Mouse (Mus musculus): ENCODE data around the gene Ints3.

Gene Ints3

DNA sequence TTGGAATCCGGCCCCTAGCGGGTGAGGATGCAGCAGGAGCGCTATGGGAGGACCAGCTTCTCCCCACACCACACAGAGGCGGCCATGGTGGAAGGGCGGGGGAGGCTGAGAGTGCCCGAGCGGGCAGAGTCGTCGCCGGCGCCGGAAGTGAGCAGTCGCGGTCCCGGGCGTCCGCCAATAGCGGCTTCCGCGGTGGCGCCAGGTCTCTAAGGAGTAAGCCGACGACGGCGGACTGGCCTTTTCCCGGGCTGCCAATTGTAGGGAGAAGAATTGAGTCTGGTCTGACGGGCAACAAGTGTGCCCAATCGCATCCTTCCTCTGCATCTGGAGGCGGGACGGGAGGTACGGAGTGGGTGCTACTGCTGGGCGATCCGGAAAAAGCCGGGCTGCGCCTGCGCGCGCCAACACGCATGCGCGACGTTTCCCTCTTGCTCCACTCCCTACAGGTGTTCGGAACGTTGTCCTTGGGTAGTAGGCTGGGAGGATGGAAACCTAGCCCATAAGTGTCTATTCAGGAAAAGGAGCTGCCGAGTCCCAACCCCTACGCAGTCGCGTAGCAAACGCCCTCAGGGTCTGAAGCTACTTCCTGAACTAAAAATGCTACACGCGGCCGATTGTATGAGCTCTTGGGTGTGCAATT lies at the start of gene Ints3:
TSS of gene Ints3 (minus strand) at position 242 of the 640 bp plus-strand sequence.
- under 1% methylated on average over 51 of the region's 52 CpGs for WGBS

DNA sequence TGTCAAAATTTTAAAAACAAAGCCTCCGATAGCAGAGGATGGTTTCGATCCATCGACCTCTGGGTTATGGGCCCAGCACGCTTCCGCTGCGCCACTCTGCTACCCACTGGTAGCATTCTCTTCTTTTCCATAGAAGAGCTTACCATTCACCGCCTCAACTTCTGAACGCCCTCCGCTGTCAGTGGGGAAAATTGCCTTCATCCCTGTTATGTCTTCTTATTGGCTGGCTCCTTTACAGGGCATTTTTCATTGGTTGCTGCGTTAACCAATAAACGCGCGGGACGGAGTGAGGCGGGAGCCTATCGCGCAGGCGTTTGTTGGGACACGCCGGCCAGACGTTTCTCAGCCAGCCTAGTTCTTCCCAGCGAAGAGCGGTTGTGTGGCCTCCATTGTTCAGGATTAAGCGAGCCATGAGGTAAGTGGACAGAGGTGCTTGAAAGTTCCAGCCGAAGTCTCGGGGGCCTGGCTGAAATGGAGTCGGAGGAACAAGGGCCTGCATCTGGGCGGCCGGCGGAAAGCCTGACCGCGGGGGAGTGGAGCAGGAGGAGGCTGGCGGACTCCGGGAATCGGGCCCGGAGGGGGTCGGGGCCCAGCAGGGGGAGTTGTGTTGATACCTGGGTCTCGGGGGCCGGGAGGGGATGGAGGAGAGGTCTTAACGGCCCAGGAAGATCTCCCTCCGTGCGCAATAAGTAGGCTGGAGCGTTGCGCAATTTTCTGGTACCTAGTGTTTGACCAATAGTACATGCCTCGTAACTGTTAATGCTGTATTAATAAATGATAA lies 42.6 kb upstream of the Ints3 start, which contains the start of gene Ilf2:
TSS of gene Ilf2 (plus strand) at position 296 of the 781 bp plus-strand sequence.
- WGBS: under 1% methylated on average over 45 of the region's 45 CpGs

DNA sequence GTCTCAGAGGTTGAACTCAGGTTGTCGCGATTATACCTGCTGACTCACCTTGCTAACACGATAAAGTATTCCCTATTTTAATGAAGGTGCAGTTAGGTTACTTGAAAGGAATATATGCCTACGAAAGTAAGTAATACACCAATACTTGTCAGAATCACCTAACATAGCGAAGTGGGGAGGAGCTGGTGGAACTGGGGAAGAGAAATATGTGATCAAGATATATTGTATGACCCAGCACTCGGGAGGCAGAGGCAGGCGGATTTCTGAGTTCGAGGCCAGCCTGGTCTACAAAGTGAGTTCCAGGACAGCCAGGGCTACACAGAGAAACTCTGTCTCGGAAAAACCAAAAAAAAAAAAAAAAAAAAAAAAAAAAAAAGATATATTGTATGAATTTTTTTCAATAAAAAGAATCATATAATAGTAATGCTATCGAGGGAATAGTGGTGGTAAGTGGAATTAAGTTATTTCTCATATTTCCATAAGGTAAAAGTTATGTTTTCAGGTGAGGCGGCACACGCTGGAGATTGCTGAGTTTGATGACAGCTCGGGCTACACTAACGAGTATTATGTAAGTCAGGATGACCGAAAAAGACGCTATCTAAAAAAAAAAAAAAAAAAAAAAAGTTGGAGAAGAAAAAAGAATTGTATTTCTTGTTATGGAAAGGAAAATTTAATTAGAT lies 41.9 kb upstream of the Ints3 start:
- WGBS: 32% methylated on average over 16 of the region's 16 CpGs

DNA sequence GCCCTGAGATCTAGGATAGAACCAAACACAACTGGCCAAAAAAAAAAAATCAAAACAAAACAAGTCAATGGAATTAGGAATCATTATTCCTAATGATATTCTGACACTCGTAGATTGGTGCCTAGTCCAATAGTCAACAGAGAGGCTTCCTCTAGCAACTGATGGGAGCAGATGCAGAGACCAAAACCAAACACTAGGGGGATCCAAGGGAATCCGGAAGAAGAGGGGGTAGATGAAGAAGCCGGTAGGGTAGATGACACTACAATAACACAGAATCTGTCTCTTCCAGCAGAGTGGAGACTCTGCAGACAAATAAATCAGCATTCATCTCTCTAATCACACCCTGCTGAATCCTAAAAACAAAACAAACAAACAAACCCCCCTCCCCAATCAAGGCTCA lies 38.8 kb upstream of the Ints3 start:
- WGBS: 17% methylated on average over 3 of the region's 3 CpGs

DNA sequence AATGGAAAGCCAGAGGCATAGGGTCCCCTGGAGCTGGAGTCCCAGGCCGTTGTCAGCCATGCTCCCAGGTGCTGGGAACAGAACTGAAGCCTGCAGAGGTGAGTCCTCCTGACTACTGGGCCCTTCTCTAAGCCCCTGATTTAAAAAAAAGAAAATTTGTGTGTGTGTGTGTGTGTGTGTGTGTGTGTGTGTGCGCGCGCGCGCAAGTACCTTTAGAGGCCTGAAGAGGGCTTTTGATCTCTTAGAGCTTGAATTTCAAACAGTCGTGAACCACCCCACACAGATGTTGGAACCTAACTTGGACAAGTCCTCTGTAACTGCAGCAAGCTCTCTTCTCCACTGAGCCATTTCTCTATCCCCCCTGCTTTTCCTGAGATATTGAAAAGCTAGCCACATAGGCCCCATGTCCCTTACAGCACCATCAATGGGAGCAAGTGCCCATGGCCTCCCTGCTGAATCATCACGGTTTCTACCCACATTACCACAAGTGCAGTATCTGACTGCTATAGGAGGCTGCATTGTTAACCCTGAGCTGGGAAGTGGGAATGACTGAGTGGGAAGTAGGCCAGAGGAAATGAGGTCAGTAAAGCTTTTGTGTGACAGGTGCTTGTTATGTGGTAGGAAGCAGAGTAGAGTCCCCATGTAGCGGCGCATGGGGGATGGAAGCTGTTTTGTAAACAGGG lies 34.3 kb upstream of the Ints3 start:
- WGBS: 94% methylated on average over 10 of the region's 10 CpGs

DNA sequence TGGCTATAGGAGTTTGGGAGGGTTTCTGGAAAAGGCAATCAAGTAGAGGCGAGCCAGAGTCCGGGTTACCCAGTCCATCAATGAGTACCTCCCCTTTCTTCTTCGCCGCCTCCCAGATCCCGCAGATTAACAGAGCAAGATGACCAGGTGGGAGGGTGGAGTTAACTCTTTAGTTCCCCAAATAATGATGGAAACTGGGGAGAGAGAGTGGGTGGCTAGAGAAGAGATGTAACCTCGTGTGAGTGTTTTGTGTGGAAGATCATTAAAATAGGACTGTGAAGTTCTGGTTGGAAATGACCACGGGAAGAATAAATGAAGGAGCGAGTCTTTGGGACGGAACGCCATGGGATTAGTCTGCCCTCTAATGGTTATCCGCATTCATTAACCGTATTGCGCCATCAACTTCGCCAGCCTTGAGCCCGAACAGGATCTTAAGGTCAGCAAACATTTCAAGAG lies 32.9 kb upstream of the Ints3 start:
- under 1% methylated on average over 15 of the region's 15 CpGs for WGBS

DNA sequence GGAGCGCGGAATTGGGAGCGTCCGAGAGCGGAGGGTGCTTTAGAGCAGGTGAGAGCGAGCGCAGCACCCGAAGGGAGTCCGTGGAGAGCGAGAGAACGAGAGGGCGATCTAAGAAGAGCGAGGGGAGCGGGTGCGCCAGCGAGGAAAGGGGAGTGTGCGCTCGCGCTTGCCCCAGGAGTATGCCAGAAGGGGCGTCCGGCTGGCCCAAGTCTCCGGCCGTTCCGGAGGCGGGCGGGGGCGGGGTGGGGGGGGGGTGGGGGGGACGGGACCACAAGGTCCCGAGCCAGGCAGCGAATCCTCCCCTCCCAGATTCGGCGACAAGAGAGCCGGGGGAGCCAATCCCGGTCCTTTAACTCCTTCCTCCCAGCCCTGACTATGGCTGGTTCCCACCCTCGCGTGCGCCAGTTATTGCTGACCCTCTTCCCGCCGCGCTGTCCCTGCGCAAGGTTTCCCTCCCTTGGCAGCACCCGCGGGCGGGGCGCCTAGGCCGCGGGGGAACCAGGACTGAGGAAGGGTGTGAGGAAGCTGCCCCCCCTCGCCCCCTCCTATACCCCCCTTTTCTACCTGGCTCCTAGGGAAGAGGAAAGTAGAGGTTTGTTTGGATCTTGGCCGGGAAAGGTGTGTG lies 32.4 kb upstream of the Ints3 start, which contains the start of gene Npr1:
TSS of gene Npr1 (minus strand) at position 181 of the 625 bp plus-strand sequence.
- under 1% methylated on average over 48 of the region's 49 CpGs for WGBS

DNA sequence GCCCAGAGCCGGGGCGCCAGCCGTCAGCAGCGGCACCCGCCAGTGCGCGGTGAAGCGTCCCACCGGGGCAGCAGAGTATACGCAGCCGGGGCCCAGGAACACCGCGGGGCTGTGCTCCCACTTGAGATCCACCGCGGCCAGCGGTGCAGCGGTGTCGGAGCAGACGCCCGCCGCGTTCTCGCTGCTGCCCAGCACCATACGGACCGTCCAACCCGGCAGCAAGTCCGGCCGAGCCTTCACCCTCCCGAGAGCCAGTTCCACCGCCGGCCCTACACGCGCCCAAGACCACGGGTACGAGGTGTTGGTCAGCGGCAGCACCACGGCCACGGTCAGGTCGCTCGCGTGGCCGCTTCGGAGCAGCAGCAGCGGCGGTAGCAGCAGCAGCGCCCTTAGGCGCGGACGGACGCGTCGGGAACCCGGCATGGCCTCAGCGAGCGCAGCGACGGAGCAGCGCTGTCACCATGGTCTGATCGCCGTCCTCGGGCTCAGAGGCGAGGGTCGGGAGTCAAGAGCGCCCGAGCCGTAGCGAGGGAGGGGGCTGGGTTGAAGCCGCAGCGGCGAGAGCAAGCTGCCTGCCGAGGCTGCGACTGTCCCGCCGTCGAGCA lies 31.8 kb upstream of the Ints3 start:
- 1% methylated on average over 75 of the region's 75 CpGs for WGBS

DNA sequence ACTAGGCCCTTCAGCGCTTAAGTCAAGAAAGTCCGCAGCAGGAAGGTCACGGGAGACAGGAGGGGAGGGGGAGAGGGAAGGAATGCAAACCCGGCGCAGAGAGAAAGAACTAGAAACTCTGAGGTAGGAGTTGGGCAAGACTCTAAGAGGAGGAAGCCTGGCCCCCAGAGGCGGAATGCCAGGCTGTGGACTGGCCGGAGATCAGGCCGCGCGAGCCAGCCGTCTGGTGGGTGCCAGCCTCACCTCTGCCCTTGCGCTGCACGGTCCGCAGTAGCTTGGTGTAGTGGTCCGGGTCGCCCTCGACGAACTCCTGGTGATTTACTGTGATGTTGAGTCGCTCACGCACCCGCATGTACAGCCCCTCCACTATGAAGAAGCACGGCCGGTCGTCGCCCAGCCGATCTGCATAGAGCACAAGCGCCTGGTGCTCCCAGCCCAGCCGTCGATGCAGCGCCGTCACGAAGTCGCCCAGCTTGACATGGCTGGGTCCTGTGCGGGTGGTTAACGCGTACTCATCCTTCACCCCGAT lies 31.2 kb upstream of the Ints3 start:
- 31% methylated on average over 37 of the region's 37 CpGs for WGBS

DNA sequence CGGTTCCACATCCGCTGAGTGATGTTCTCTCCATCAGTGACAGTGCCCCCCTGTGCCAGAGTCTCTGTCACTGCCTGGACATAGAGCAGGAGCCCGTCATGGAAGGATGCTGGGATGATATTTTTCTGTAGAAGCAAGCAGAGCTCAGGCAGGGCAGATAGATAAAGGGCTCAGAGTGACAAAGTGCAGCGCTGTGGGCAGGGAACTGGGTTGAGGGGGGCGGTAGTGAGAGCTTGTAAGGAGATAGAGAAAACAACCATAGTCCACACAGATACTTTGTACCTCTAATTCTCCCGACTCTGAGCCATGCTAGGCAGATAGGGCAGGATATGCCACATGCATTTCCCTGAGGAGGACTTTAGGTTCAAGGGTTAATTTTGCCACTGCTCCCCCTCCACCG lies 29.2 kb upstream of the Ints3 start:
- 60% methylated on average over 7 of the region's 7 CpGs for WGBS

DNA sequence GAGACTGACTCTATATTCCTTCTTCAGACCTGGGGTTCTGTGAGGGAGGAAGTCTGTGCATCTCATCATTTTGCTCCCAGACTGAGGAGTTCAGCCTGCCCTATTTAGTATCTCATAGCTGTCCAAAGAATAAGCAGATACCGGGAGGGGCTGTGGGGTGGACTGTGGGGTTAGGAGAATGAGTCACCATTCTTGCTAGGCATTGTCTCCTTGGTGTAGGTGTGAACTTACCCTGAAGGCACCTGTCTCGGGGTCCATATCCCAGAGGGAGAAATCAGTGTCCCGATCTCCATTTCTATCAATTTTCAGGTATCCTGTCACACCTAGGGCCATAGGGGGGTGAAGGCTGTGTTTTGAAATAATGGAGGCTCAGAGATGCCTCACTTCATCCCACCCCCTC lies 28.5 kb upstream of the Ints3 start:
- 91% methylated on average over 3 of the region's 3 CpGs for WGBS

DNA sequence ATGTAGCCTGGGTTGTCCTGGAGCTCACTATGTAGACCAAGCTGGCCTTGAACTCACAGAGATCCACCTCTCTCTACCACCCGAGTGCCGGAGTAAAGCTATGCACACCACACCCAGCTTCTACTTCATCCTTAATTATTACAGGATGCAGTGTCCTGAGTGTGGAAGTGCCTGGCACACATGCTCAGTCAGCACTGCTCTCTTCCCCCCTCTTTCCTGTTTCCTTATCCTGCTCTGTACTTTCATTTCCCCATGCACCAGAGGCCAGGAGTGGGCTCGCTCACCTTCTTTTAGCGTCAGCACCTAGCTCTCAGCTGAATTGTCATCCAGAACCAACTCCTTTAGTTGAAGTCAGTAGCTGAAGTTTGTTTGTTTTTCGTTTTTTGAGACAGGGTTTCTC lies 26.9 kb upstream of the Ints3 start:
- 79% methylated on average over 5 of the region's 5 CpGs for WGBS

DNA sequence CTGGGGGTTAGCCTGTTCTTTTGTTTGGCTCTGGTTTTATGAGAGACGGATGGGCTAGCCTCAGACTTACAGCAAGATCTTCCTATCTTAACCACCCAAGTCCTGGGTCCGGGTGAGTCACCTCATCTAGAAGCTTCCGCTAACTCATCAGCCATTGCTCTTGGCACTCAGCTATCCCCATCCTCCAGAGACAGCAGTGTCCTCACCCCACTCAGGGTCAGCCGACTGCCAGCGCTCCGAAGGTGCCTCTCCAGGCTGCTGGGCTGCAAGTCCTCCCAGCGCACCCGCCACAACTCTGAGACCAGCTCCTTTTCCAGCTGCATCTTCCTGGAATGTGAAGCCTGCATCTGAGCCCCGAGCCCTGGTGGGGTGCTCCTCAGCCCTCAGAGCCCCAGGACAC lies 26.3 kb upstream of the Ints3 start:
- 93% methylated on average over 9 of the region's 9 CpGs for WGBS

DNA sequence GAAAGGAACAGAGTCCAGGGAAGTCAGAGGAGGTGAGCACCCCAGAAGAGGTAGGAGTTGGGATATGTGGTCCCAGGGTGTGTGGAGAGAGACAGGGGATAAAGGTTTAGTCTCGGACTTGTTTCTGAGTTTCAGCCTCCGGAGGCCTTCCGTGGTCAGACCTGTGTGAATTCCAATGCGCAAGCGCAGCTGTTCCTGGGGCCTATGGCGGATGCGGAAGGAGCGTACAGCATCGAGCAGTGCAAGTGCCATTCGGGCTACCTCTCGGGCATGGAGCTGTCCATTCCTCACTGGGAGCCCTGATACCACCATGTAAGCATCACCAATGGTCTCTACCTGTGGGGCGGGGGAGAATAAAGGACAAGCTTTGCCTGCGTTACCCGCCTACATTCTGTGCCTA lies 21.5 kb upstream of the Ints3 start:
- 94% methylated on average over 14 of the region's 14 CpGs for WGBS

DNA sequence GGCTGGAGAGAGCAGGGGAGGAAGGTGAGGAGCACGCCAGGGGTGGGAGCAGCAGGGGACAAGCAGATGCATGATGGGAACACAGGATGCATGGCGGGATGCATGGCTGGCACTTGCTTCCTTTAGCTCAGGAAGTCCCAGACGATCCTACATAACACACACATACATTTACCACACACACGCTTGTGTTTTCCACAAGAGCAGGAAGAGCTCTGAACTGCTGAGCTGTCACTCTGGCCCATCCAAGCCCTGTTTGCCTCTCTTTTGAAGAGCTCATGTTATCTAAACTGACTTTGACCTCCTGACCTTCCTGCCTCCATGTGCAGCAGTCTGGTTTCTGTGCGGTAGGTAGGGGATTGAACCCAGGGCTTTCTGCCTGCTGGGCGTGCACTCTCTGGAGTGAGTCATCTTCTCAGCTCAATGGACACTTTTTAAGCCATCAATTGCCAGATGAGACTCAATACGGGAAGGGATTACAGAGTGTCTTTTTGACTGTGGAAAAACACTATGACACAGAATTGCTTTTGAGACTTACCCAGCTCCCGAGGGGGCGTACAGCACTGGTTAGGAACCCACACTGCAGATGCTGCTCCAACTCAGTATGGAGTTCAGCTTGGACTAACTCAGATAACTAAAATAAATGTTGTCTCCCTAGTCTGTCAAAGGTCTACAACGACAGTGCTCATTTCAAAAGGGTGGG lies 18.1 kb upstream of the Ints3 start:
- whole genome bisulfite sequencing: 40% methylated on average over 10 of the region's 10 CpGs

DNA sequence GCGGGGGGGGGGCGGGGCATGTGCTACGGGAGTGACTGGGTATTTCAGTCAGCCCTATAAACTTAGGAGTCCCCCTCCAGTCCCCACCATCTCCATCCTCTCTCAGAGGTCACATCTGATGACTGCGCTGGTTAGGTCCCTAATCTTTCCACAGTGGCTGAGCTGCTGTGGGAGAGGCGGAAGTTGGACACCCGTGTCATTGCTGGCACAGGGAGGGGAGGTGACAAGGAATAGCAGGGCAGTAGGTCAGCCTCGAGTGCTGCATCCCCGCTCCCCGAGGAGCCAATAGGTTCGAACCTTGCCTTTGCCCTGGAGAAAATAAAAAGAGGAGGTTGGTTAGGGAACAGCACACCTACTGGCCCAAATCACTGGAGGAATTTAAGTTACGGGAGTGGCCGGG lies 17.5 kb upstream of the Ints3 start:
- WGBS: 43% methylated on average over 12 of the region's 12 CpGs

DNA sequence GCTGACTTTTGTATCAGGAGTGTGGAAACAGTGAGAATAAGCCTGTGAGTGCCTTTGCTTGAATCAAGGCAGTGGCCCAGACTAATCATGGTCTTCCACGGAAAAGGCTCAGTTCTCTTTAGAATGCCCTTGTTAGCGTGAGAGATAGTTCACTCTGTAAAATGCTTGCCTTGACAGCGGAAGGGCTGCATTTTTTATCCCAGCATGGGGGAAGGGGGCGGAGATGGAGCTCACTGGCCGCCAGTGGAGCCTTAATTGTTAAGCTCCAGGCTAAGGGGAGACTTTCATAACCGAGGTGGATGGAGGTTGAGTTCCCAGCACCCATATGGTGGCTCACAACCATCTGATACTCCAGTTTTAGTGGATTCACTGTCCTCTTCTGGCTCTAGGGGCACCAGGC lies 15.2 kb upstream of the Ints3 start:
- 73% methylated on average over 6 of the region's 6 CpGs for WGBS

DNA sequence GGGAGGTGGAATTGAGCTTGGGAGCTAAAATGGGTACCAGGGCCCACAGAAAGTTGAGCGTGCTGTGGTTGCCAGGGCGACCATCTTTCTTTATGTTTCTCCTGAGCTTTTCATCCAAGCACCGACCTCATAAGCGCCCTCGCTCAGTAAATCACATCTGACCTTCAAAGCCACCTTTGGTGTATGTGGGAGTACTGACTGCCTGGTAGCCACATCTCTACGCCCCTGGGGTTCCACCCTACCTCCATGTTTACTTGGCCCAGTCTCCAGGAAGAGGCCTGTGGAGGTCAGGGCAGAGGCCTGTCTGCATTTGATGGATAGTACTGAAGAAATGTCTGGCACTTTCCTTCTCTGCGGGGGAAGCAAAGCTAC lies 13.7 kb upstream of the Ints3 start:
- 53% methylated on average over 7 of the region's 7 CpGs for WGBS

DNA sequence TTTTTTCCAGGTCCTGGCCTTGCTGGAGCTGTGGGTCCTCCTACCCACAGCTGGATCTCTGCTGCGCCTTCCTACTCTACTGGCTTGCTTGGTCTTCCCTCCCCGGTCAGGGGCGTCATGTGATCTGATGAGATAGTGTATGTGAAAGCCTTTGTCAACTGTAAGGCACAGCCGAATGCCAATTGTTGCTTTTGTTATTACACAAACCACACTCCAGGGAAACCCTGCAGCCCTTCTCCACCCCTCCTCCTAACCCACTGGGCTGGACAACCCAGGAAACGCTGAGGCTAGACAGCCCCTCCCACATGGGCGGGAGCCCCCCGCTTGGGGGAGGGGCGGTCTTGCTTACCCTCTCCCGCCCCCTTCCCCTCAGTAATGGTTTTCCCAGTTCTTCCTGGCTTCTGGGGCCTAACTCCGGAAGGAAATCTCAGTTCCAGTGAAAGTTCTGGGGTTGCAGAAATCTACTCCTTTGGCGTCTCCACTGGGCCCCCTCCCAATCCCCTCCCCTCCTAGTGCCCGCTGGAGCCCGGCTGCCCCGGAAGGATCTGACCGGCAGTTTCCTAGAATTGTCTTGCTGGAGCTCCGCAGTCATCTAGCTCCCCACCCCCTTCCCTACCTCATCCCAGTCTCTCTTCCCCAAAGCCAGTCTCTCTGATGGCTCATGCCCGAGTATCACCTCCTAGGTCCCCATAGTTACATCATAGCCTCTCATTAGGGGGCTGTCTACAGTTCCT lies 13.1 kb upstream of the Ints3 start:
- whole genome bisulfite sequencing: 6% methylated on average over 17 of the region's 17 CpGs

Data from cerebral cortex, adult 2 months (tissue).